Mouse (Mus musculus) thymus, postnatal 10 days (tissue): Measurements from ENCODE around the gene Adgrg1.
A peak's percentile ranks its signal among the peaks of the same experiment; 100 is the strongest.

ENCODE experiments used
- DNase-seq, 2 experiments: peaks; one replicate each; pipeline ENCODE4 v3.0.0; 2021; ENCODE audit warnings: low spot score in 2 of 2

Adgrg1 gene

DNA sequence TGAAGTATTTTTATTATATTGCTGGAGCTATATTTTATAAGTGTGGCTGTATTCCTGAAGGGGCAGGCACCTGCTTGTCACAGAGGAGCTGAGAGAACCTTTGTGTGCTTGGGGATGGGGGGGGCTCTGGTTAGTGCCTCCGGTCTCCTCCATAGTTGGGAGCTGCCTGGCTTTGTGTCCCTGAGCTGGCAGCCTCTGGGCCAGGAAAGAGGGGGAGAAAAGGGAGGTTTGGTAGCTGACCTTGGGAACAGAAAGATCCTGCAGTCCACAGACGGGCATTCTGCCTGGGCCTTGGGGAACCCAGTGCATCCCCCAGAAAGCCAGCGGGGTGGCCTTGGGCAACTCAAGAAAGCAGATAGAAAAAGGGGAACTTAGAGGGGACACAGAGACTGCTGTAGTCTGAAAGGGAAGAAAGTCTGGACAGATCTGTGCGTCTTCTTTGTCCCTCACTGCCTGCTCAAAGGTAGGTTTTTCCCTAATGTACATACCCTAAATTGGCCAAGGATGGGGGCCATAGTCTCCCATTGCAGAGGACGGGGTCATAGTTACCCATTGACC lies 20.9 kb downstream of the Adgrg1 start:
- DNase-seq: no peak

DNA sequence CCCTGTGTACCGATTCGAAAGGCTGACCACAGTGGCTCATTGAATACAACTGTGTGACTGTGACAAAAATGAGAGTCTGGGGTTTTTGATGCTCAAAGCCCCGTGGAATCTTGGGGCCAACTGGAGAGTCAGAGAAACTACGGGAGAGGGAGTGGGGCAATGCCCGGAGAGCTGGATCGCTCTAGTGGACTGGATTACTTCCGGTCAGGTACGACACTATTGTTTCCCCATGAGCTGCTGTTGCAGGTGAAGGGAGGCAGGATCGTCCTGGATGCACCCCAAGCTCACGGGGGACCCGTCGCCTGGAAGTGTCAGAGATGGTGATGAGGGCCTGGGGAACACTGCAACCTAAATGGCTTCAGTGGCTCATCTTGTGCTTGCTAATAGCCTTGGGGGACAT lies 21.5 kb downstream of the Adgrg1 start:
- no peak for DNase-seq

- no peak for DNase-seq
Observed at GRCm38 (mm10) chr8:94996899-94997856, 22.6 kb downstream of the Adgrg1 start.

DNA sequence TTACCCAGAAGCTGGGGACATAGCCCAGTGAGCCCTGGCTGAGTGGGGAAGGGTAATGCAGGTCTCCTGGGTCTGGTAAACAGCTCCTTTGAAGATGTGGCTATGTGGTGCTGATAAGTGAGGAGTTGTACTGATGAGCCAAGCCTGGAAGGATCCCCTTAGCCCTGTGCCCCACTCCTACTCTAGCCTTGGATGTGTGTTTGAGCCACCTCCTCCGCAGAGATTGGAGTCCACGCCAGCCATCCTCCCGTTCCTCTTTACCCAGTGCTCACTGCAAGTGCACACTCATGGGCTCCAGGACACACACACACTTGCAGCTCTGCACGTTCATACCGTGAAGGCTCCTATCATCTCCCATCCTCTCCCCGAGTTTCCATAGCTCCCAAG lies 23.3 kb downstream of the Adgrg1 start:
- no peak for DNase-seq

DNA sequence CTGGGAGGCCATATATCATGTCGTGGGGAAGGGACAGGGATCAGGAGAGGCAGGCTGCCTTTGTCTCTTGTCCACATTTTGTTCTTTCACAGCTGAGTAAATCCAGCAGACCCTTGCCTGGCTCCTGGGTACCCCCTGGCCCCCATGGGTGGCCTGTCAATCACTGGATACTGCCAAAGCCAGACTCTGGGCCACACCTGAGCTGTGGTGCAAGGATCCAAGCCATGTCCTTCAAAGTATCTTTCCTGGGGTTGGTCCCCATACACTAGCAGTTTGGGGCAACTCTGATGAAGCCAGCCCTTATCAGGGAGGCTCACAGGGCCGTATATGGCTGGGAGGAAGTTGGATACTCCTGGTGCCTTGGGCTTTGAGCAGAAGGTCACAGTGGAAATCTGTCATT lies 23.9 kb downstream of the Adgrg1 start:
- no peak for DNase-seq

DNA sequence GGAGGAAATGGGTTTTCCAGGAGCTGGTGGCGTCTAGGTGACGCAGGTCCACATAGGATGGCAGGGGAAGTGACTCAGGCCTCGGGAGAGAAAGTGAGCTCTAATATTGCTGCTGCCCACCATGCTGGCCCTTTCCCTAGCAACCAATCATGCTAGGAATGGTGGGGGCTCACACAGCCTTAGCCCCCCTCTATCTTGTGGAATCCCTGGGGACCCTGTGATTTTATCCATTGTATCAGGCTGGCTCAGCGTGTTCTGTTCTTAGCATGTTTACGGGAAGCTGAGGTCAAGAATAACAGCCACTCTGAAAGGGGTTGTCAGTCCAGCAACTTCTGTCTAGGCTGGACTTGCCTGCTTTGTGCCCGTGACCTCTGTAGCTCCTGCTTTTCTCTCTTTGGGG lies 24.5 kb downstream of the Adgrg1 start:
- no peak for DNase-seq

- DNase-seq: no peak
Observed at GRCm38 (mm10) chr8:94999956-95000355, 25.4 kb downstream of the Adgrg1 start.

- DNase-seq: peak; percentile 51 to 53
Observed at GRCm38 (mm10) chr8:95000684-95001083, 26.1 kb downstream of the Adgrg1 start.

- DNase-seq: no peak
Observed at GRCm38 (mm10) chr8:95001165-95001564, 26.6 kb downstream of the Adgrg1 start.

- peak; percentile 57 to 80 for DNase-seq
Observed at GRCm38 (mm10) chr8:95001655-95002054, 27.1 kb downstream of the Adgrg1 start.

GRCm38 (mm10) chr8:95002089-95002655 lies 27.6 kb downstream of the Adgrg1 start:
- no peak for DNase-seq

GRCm38 (mm10) chr8:95012442-95012919 lies 37.9 kb downstream of the Adgrg1 start:
- no peak for DNase-seq

DNA sequence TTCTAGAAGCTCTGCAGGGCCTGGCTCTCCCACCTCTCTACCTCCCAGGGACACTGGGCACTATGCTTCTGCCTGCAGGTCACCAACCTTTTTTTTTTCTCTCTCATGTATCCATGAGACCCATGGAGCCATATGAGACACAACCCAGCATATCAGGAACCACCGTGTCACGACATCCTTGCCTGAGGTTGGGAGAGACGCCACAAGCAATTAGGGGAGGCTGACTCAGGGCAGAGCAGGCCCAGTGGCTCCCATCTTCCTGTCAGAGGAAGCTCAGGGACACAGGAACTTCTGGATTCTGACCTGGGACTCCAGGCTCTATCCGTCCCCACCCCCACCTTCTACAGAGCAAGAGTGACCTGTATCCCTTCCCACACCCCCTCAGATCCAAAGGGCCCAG lies 41.3 kb downstream of the Adgrg1 start:
- no peak for DNase-seq

GRCm38 (mm10) chr8:95016684-95017083 lies 42.1 kb downstream of the Adgrg1 start:
- DNase-seq: no peak

DNA sequence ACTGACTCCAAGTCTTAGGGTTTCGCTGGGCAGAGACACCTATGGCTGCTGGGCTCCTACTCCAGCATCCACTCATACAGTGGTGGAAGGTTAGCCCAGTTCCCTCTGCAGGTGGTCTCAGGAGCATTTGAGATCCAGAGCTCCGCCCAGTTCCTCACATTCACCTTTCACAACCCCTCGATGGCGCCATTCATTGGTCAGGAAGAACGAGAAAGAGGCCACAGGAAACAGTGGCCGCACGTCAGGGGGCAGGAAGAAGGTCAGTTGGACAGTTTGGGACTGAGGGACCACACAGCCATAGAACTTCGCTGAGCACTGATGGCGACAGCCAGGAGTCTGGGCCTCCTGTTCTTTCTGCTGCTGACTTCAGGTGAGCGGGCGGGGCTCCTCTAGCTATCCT lies 42.9 kb downstream of the Adgrg1 start, which contains the start of gene Adgrg3:
Gene Adgrg3, plus strand, starts transcription at position 242 of the 400 bp plus-strand sequence.
- no peak for DNase-seq

GRCm38 (mm10) chr8:95017969-95018635 lies 43.6 kb downstream of the Adgrg1 start:
- DNase-seq: no peak

DNA sequence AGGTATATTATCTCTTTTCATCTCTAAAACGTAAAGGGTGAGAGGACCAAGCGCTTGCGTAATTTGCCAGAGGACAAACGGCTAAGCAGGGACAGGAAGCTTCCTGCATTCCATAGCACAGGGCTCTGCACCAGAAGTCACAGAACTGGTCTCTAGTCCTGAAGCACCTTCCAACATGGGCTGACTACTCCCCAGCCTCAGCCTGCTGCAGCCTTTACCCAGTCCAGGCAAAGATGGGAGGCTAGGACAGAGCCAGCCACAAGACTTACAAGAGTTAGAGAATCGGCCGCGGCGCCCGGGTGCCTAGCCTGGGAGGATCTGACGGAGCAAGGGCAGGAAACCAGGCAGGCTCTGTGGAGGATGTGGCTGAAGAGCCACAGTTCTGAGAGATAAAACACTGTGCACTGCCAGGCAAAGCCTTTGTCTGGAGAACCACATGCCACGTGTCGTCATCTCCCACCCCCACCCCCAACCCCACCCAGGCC lies 45.8 kb downstream of the Adgrg1 start:
- peak; percentile 53 to 57 for DNase-seq

- DNase-seq: no peak
Observed at GRCm38 (mm10) chr8:95020821-95021220, 46.3 kb downstream of the Adgrg1 start.

DNA sequence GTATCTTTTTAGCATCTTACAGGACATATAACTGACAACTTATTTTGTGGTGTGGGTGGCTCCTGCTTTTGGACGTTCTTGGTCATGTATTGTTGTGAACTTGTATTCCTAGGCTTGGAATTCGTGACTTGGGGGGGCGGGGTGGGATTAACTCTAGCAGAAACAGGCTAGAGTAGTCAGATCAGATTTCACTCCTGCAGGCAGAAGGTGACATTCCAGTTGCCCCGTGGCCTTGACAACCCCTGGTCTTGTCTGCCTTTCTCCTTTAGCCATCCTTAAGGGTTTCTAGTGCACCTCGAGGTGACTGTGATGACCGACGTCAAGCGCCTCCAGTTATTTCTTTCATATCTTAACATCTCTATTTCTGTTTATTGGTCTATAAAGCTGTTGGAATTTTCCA lies 48.6 kb downstream of the Adgrg1 start:
- no peak for DNase-seq

GRCm38 (mm10) chr8:95024387-95024786 lies 49.8 kb downstream of the Adgrg1 start:
- DNase-seq: no peak

- peak in 1 of 2 experiments; percentile 47 for DNase-seq
Observed at GRCm38 (mm10) chr8:95025421-95025820, 50.9 kb downstream of the Adgrg1 start.

GRCm38 (mm10) chr8:95028391-95028790 lies 53.8 kb downstream of the Adgrg1 start:
- peak in 1 of 2 experiments; percentile 36 for DNase-seq
